Comparison of ENCODE assay signal across 20 mouse cellular contexts in genomic region chr2:78277699-78278098, GRCm38 (mm10).
DNase-seq lines count a peak whose midpoint lies in the region; ATAC-seq and TF ChIP-seq lines count a peak whose summit lies in the region.
"Had no signal": no experiment of that assay in that cellular context is flagged by ENCODE, and none has a peak within 500 bp of the region (broad histone marks: within the 10 kb centered on the region; RNA-seq: fewer than 3 reads in every experiment).

No protein-coding gene starts in this region.

- H3K9me3 ChIP-seq in forebrain, postnatal 0 days (ENCODE audit: low read length), result no peaks in the 10 kb centered on the region
- H3K9me3 ChIP-seq in forebrain, embryonic 10.5 days, result no peaks in the 10 kb centered on the region
- H3K9me3 ChIP-seq: limb, embryonic 13.5 days; liver, embryonic 12.5 days; neural tube, embryonic 15.5 days had no signal

- H3K36me3 ChIP-seq in forebrain, postnatal 0 days (ENCODE audit: insufficient read depth), result no peaks in the 10 kb centered on the region
- H3K36me3 ChIP-seq in forebrain, embryonic 10.5 days (replicated peaks), result no peaks in the 10 kb centered on the region
- H3K36me3 ChIP-seq: limb, embryonic 13.5 days; liver, embryonic 12.5 days; neural tube, embryonic 15.5 days had no signal

- DNase-seq in cerebellum, postnatal 10 days, result peak; percentile 60 to 72
- no peak for DNase-seq in cerebellum, adult 8-10 months
- peak; percentile 37 for DNase-seq in forebrain, postnatal 0 days
- no peak for DNase-seq in forebrain, embryonic 10.5 days (ENCODE audit: extremely low spot score, low spot score)
- peak; percentile 59 for DNase-seq in left cerebral cortex, postnatal 4 days
- no peak for DNase-seq in left cerebral cortex, postnatal 36 days (ENCODE audit: low spot score in 2 of 2)
- peak; percentile 9 for DNase-seq in retina, embryonic 14.5 days (ENCODE audit: low spot score)
- DNase-seq: adrenal gland, postnatal 14 days; kidney, adult 9 months; kidney, postnatal 14 days; layer of hippocampus, postnatal 36 days; lung, adult 18-20 months; lung, postnatal 10 days; thymus, adult 18-20 months; thymus, postnatal 36 days had no signal

- H3K9ac ChIP-seq in forebrain, postnatal 0 days, result no peak overlapping the region
- H3K9ac ChIP-seq: limb, embryonic 13.5 days; liver, embryonic 12.5 days; neural tube, embryonic 15.5 days had no signal

- intact Hi-C loops in left cerebral cortex, postnatal 4 days (cut with DNase I), result loop anchor here (2.0 kb wide), 1 partner anchor 41 kb away; no protein-coding TSS in a partner anchor
- intact Hi-C loops in left cerebral cortex, postnatal 36 days (cut with DNase I), result no loop called here

- 38% methylated on average over 8 of the region's 8 CpGs for WGBS in forebrain, postnatal 0 days
- 86% methylated on average over 8 of the region's 8 CpGs for WGBS in forebrain, embryonic 10.5 days

- H3K4me2 ChIP-seq in forebrain, postnatal 0 days (ENCODE audit: low read depth), result no peak overlapping the region
- H3K4me2 ChIP-seq: heart, embryonic 11.5 days; limb, embryonic 13.5 days; liver, embryonic 12.5 days; neural tube, embryonic 15.5 days had no signal

- peaks cover 9% of the 10 kb centered on the region; the same call in 1 of the 2 replicates for H3K4me1 ChIP-seq in forebrain, postnatal 0 days (ENCODE audit: insufficient read depth)
- peaks cover 7% of the 10 kb centered on the region; the same call in 1 of the 2 replicates for H3K4me1 ChIP-seq in forebrain, embryonic 10.5 days
- H3K4me1 ChIP-seq: liver, embryonic 12.5 days had no signal

- no peak for TF ChIP-seq CTCF in forebrain, postnatal 0 days (IDR thresholded peaks at IDR 0.05; ENCODE audit: low read depth)

- no peak overlapping the region for H3K4me3 ChIP-seq in forebrain, postnatal 0 days (ENCODE audit: low read depth, low read length)
- H3K4me3 ChIP-seq in forebrain, embryonic 10.5 days, result no peak overlapping the region
- H3K4me3 ChIP-seq: limb, embryonic 13.5 days; liver, embryonic 12.5 days; neural tube, embryonic 15.5 days had no signal

- no peak overlapping the region for H3K27ac ChIP-seq in forebrain, postnatal 0 days (ENCODE audit: low read depth, low read length)
- no peak overlapping the region for H3K27ac ChIP-seq in forebrain, embryonic 10.5 days
- H3K27ac ChIP-seq: limb, embryonic 13.5 days; liver, embryonic 12.5 days; neural tube, embryonic 15.5 days had no signal

- ATAC-seq in forebrain, postnatal 0 days, result peak; percentile 23; the same call in 1 of the 2 replicates
- ATAC-seq: intestine, embryonic 16.5 days; liver, embryonic 12.5 days had no signal

- H3K27me3 ChIP-seq in forebrain, postnatal 0 days (ENCODE audit: insufficient read depth, low read length), result no peaks in the 10 kb centered on the region
- no peaks in the 10 kb centered on the region for H3K27me3 ChIP-seq in forebrain, embryonic 10.5 days (ENCODE audit: poor library complexity, severe bottlenecking)
- H3K27me3 ChIP-seq: limb, embryonic 13.5 days; liver, embryonic 12.5 days; neural tube, embryonic 15.5 days had no signal

Comparison
In these comparisons a context has a peak if more than half of its experiments do, and no peak if none do; other contexts are left out.
1. DNase-seq: peak in cerebellum, postnatal 10 days (2 of 2), forebrain, postnatal 0 days (single experiment), left cerebral cortex, postnatal 4 days (single experiment) and retina, embryonic 14.5 days (single experiment); none in cerebellum, adult 8-10 months (single experiment), forebrain, embryonic 10.5 days (single experiment) and left cerebral cortex, postnatal 36 days (0 of 2).